Mouse (Mus musculus) E14TG2a.4 (cell line): ENCODE results near the gene Kmt5a.

Experiments used
- CTCF ChIP-seq: conservative IDR thresholded peaks from 2 replicates; pipeline ENCODE4 v1.5.1; 2014; ENCODE audit warnings: low read length
- NANOG ChIP-seq: IDR thresholded peaks from 2 replicates; pipeline ENCODE4 v1.6.1; 2014; ENCODE audit warnings: borderline replicate concordance, low read length, mixed read lengths
- POU5F1 ChIP-seq: IDR thresholded peaks from 2 replicates; pipeline ENCODE4 v1.6.1; 2014; ENCODE audit warnings: low read length, borderline replicate concordance

- peak; percentile 32 for TF ChIP-seq CTCF
- no peak for TF ChIP-seq NANOG
- no peak for TF ChIP-seq POU5F1
These were observed 28.9 kb upstream of the Kmt5a start for GRCm38 (mm10) chr5:124410808-124411207.
